Mouse (Mus musculus): ENCODE results near the gene Timm22. TPM values are rescaled to one million over a fixed set of nuclear protein-coding genes. Genes with fewer than 3 reads are reported as not detected.

Gene Timm22
- polyA plus RNA-seq, 1 experiment, result 10.3 TPM

DNA sequence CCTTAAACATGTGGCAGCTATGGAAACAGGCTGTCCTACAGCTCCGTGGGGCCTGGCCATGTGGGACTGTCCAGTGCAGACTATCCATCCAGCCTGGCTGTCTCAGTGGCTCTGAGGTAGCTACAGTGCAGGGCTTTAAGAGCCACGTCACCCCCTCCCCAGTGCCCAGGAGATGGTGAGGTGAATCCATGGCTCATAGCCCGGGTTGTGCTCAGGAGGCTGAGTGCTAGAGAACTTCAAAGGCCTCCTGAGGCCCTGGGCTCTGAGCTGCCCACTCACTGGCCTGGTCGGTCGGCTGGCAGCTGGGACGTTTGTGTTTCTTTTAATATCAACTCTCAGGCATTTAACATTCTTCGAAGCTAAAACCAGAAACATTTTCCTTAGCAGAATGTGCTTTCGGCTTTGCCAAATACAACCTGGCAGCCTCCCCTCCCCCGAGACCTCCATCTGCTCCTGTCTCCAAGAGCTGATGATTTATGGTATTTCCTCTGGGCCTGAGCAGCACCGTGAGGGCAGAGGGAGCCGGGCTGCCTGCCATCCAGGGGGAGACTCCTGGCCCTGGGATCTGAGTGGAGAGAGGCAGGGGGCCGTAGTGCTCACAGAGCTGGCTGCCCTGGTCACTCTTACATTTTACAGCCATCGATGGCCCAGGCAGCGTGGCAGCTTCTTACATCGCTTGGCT, 42.9 kb downstream of the Timm22 start:
- no peaks in the 10 kb centered on the region for H3K27me3 ChIP-seq (ENCODE audit: control insufficient read depth, insufficient read depth, low read length)
- H3K36me3 ChIP-seq (ENCODE audit: control insufficient read depth, insufficient read depth, low read length), result peaks cover 79% of the 10 kb centered on the region
- H3K27ac ChIP-seq (ENCODE audit: insufficient read depth, low read depth, low read length), result no peak overlapping the region
- H3K4me3 ChIP-seq (ENCODE audit: low read depth, low read length), result no peak overlapping the region
- TF ChIP-seq POLR2A (IDR thresholded peaks at IDR 0.05; ENCODE audit: low read depth, low read length), result no peak
- no peak for TF ChIP-seq CTCF (IDR thresholded peaks at IDR 0.05; ENCODE audit: extremely low read depth, insufficient read length, insufficient replicate concordance, low read depth, low read length)
- H3K4me1 ChIP-seq (ENCODE audit: control insufficient read depth, insufficient read depth, insufficient read length, low read length), result peaks cover 14% of the 10 kb centered on the region; the same call in 1 of the 2 replicates
- 75% methylated on average over 15 of the region's 15 CpGs for WGBS

DNA sequence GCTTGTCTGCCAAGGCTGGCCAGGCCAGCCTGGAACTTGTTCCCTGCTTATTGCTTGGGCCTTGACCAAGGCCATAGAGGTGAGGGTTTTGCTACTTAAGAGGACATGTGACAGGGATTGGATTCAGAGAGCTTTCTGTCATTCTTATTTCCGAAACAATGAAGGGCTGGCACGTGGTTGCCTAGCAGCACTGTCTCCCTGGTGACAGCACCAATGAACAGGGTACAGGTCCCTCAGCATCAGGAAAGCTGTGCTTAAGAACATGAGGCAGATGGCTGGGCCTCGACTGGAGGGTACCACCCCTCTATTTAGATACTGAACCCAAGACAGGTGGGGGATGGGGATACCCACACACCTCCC, 43.4 kb downstream of the Timm22 start:
- TF ChIP-seq CTCF (IDR thresholded peaks at IDR 0.05; ENCODE audit: extremely low read depth, insufficient read length, insufficient replicate concordance, low read depth, low read length), result no peak
- TF ChIP-seq POLR2A (IDR thresholded peaks at IDR 0.05; ENCODE audit: low read depth, low read length), result no peak
- Histone ChIP-seq H3K36me3 (ENCODE audit: control insufficient read depth, insufficient read depth, low read length) (peaks cover 78% of the 10 kb centered on the region), H3K27me3 (ENCODE audit: control insufficient read depth, insufficient read depth, low read length) (no peaks in the 10 kb centered on the region), H3K4me1 (ENCODE audit: control insufficient read depth, insufficient read depth, insufficient read length, low read length) (peaks cover 14% of the 10 kb centered on the region; the same call in 1 of the 2 replicates), H3K27ac (ENCODE audit: insufficient read depth, low read depth, low read length) (no peak overlapping the region), H3K4me3 (ENCODE audit: low read depth, low read length) (no peak overlapping the region)
- WGBS, result 67% methylated on average over 3 of the region's 3 CpGs

DNA sequence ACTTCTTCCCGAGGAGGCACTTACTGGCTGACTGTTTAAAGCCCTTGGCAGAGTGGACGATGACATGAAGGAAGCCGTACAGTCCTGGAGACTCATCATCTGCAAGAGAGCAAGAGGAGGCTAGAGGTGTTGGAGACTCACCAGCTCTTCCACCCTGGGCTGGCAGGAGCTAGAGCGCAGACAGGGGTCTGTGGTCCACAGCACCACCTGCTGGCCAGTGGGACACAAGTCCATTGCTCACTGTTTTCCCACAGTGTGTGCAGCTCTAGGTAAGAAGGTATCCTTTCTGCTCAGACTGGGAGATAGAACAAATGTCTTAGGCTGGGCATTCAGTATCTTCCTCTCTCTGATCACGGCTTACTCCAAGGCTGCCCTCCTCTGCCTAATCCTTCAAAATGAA, 47.7 kb downstream of the Timm22 start:
- Histone ChIP-seq H3K36me3 (ENCODE audit: control insufficient read depth, insufficient read depth, low read length) (peaks cover 82% of the 10 kb centered on the region), H3K27me3 (ENCODE audit: control insufficient read depth, insufficient read depth, low read length) (no peaks in the 10 kb centered on the region), H3K27ac (ENCODE audit: insufficient read depth, low read depth, low read length) (no peak overlapping the region), H3K4me1 (ENCODE audit: control insufficient read depth, insufficient read depth, insufficient read length, low read length) (peaks cover 3% of the 10 kb centered on the region; the same call in 1 of the 2 replicates), H3K4me3 (ENCODE audit: low read depth, low read length) (no peak overlapping the region)
- TF ChIP-seq POLR2A (IDR thresholded peaks at IDR 0.05; ENCODE audit: low read depth, low read length) (no peak), CTCF (IDR thresholded peaks at IDR 0.05; ENCODE audit: extremely low read depth, insufficient read length, insufficient replicate concordance, low read depth, low read length) (peak; percentile 81)
- WGBS, result 67% methylated on average over 5 of the region's 5 CpGs

DNA sequence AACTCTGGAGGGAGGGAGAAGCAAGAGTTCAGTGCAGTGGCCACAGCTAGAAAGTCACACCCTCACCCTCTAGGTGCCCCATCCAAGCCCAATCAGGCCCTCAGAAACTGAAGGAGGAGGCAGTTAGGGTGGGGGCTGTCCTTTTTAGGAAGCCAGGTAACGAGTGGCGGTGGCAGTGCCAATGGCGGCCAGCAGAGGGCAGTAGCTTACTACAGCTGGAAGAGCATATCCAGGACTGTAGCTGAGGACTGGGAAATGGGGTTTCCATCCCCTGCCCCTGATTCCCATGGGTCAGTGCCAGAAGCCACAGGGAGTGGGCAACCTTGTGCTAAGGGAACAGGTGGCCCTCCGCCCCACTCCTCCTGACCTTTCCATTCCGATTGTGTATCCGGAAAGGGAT, 49.5 kb downstream of the Timm22 start:
- Histone ChIP-seq H3K27me3 (ENCODE audit: control insufficient read depth, insufficient read depth, low read length) (no peaks in the 10 kb centered on the region), H3K36me3 (ENCODE audit: control insufficient read depth, insufficient read depth, low read length) (peaks cover 83% of the 10 kb centered on the region), H3K27ac (ENCODE audit: insufficient read depth, low read depth, low read length) (no peak overlapping the region), H3K4me3 (ENCODE audit: low read depth, low read length) (no peak overlapping the region), H3K4me1 (ENCODE audit: control insufficient read depth, insufficient read depth, insufficient read length, low read length) (no peaks in the 10 kb centered on the region)
- WGBS, result 31% methylated on average over 6 of the region's 6 CpGs
- TF ChIP-seq CTCF (IDR thresholded peaks at IDR 0.05; ENCODE audit: extremely low read depth, insufficient read length, insufficient replicate concordance, low read depth, low read length) (peak; percentile 88), POLR2A (IDR thresholded peaks at IDR 0.05; ENCODE audit: low read depth, low read length) (peak; percentile 21; the same call in 1 of the 2 replicates)

DNA sequence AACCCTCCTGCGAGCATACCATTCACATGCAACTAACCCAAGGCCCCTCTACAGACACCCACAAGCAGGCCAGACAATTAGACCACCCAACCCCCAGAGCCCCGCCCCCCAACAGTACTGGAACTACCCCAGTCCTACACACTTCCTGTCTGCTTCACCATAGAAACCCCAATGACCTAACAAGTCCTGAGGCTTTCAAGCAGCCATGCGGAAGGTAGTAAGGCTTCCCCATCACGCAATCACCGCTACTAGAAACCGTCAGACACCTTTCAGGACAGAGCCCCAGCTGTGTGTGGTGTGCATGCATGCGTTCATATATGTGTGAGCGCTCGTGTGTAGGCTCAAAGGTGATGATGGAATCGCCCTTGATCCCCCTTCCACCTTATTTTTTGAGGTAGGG, 50.1 kb downstream of the Timm22 start:
- peak overlapping the region; percentile 21; the same call in 1 of the 2 replicates for H3K27ac ChIP-seq (ENCODE audit: insufficient read depth, low read depth, low read length)
- H3K27me3 ChIP-seq (ENCODE audit: control insufficient read depth, insufficient read depth, low read length), result no peaks in the 10 kb centered on the region
- 82% methylated on average over 10 of the region's 10 CpGs for WGBS
- H3K4me3 ChIP-seq (ENCODE audit: low read depth, low read length), result no peak overlapping the region
- peaks cover 83% of the 10 kb centered on the region for H3K36me3 ChIP-seq (ENCODE audit: control insufficient read depth, insufficient read depth, low read length)
- H3K4me1 ChIP-seq (ENCODE audit: control insufficient read depth, insufficient read depth, insufficient read length, low read length), result no peaks in the 10 kb centered on the region
- TF ChIP-seq POLR2A (IDR thresholded peaks at IDR 0.05; ENCODE audit: low read depth, low read length), result no peak
- no peak for TF ChIP-seq CTCF (IDR thresholded peaks at IDR 0.05; ENCODE audit: extremely low read depth, insufficient read length, insufficient replicate concordance, low read depth, low read length)

DNA sequence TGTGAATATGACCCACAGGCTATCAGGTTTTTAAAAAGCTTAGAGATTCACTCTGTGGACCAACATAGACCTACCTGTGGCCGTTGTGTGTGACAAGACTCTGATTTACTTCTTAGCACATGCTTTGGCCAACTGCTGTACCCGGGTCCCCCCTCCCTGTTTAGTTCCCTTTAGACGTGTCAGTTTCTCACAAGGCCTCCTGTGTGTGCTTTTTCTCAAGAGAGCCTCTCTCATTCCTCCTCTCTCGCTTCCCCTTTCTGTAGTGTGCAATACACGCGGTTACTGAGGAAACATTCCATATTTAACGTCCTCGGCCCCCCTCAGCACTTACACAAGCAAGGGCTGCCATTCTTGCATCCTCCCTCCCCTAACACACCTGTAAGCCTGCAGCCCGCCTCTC, 52.0 kb downstream of the Timm22 start:
- Histone ChIP-seq H3K27ac (ENCODE audit: insufficient read depth, low read depth, low read length) (no peak overlapping the region; the same call in 1 of the 2 replicates), H3K4me3 (ENCODE audit: low read depth, low read length) (no peak overlapping the region), H3K27me3 (ENCODE audit: control insufficient read depth, insufficient read depth, low read length) (no peaks in the 10 kb centered on the region), H3K4me1 (ENCODE audit: control insufficient read depth, insufficient read depth, insufficient read length, low read length) (no peaks in the 10 kb centered on the region), H3K36me3 (ENCODE audit: control insufficient read depth, insufficient read depth, low read length) (peaks cover 85% of the 10 kb centered on the region)
- TF ChIP-seq POLR2A (IDR thresholded peaks at IDR 0.05; ENCODE audit: low read depth, low read length), result no peak
- TF ChIP-seq CTCF (IDR thresholded peaks at IDR 0.05; ENCODE audit: extremely low read depth, insufficient read length, insufficient replicate concordance, low read depth, low read length), result no peak
- WGBS, result 81% methylated on average over 9 of the region's 9 CpGs

DNA sequence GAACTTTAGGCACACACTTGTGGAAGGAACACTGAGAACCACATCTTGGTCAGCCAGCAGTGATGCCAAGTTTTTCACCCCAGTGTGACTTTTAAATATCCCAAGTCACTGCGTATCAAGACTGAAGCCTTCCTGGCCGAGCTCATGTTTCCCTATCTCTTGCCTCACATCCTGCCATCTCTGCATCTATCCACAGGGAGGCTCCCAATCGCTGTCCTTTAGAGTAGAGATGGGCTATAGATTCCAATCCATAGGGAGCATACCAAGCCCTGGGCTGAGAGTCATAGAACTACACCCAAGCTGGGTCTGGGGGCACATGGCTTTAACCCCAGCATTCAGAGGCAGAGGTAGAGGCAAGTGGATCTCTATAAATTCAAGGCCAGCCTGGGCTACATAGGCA, 52.7 kb downstream of the Timm22 start:
- WGBS, result 71% methylated on average over 3 of the region's 3 CpGs
- Histone ChIP-seq H3K4me1 (ENCODE audit: control insufficient read depth, insufficient read depth, insufficient read length, low read length) (no peaks in the 10 kb centered on the region), H3K4me3 (ENCODE audit: low read depth, low read length) (no peak overlapping the region), H3K36me3 (ENCODE audit: control insufficient read depth, insufficient read depth, low read length) (peaks cover 85% of the 10 kb centered on the region), H3K27ac (ENCODE audit: insufficient read depth, low read depth, low read length) (no peak overlapping the region; the same call in 1 of the 2 replicates), H3K27me3 (ENCODE audit: control insufficient read depth, insufficient read depth, low read length) (no peaks in the 10 kb centered on the region)
- TF ChIP-seq CTCF (IDR thresholded peaks at IDR 0.05; ENCODE audit: extremely low read depth, insufficient read length, insufficient replicate concordance, low read depth, low read length) (no peak), POLR2A (IDR thresholded peaks at IDR 0.05; ENCODE audit: low read depth, low read length) (no peak)
